Mouse (Mus musculus) forebrain, embryonic 15.5 days (tissue): ENCODE data around the gene Nrarp. TPM values are rescaled to one million over a fixed set of nuclear protein-coding genes. Genes with fewer than 3 reads are reported as not detected.

Experiments
- ATAC-seq: fragments of 200-750 bp; cut with Nextera tagmentation; replicated peaks from 2 replicates; pipeline ENCODE4 v1.8.0; 2017; ENCODE audit warnings: mild to moderate bottlenecking, moderate TSS enrichment, moderate library complexity
- H3K27ac ChIP-seq: fragments of 300-500 bp; sonication (generic); replicated peaks from 2 replicates; pipeline ENCODE4 v1.5.1; 2015; ENCODE audit warnings: mild to moderate bottlenecking, inconsistent platforms
- H3K27me3 ChIP-seq: fragments of 300-500 bp; sonication (generic); 2 replicates; pipeline ENCODE4 v1.6.1; 2015; ENCODE audit warnings: inconsistent platforms
- H3K36me3 ChIP-seq: fragments of 300-500 bp; sonication (generic); 2 replicates; pipeline ENCODE4 v1.6.1; 2015; ENCODE audit warnings: mild to moderate bottlenecking, inconsistent platforms
- H3K4me1 ChIP-seq: fragments of 300-500 bp; sonication (generic); 2 replicates; pipeline ENCODE4 v1.6.1; 2015; ENCODE audit warnings: inconsistent platforms
- H3K4me2 ChIP-seq: fragments of 300-500 bp; sonication (generic); replicated peaks from 2 replicates; pipeline ENCODE4 v1.6.1; 2015; ENCODE audit warnings: mild to moderate bottlenecking, inconsistent platforms
- H3K4me3 ChIP-seq: fragments of 300-500 bp; sonication (generic); 2 replicates; pipeline ENCODE4 v1.5.1; 2015; ENCODE audit warnings: mild to moderate bottlenecking, inconsistent platforms
- H3K9ac ChIP-seq: fragments of 300-500 bp; sonication (generic); replicated peaks from 2 replicates; pipeline ENCODE4 v1.6.1; 2015; ENCODE audit warnings: mild to moderate bottlenecking, inconsistent platforms
- H3K9me3 ChIP-seq: fragments of 300-500 bp; sonication (generic); 2 replicates; pipeline ENCODE4 v1.6.1; 2016; ENCODE audit warnings: inconsistent platforms
- WGBS: fragments of 180-500 bp; shearing (Covaris S2); methylation state at CpG from one replicate; pipeline ENCODE4 v1.1.7; 2015; ENCODE audit warnings: mixed read lengths; 5-methylcytosine and 5-hydroxymethylcytosine counted together
- polyA plus RNA-seq: library from polyadenylated mRNA; unstranded; fragments of >200 nt; fragmentation: Nextera tagmentation; extraction: Ambion mirVana; gene quantifications from 2 replicates; pipeline ENCODE4 v1.2.1, GENCODE M21; 2015

Gene Nrarp
- 25.2 and 27.5 TPM in 2 replicates for polyA plus RNA-seq

- Histone ChIP-seq H3K4me1 (peaks cover 90% of the 10 kb centered on the region), H3K4me2 (peak within 1 kb of the TSS; percentile 83), H3K9ac (peak within 1 kb of the TSS; percentile 68), H3K27ac (peak within 1 kb of the TSS; percentile 88), H3K9me3 (no peaks in the 10 kb centered on the region), H3K4me3 (peak within 1 kb of the TSS; percentile 73), H3K27me3 (no peaks in the 10 kb centered on the region), H3K36me3 (no peaks in the 10 kb centered on the region)
- peak; percentile 88 for ATAC-seq
- WGBS: under 1% methylated on average over 33 of the region's 35 CpGs
Observed at GRCm38 (mm10) chr2:25180478-25180903, at the start of gene Nrarp. TSS of gene Nrarp (plus strand) at chr2:25180758.

GRCm38 (mm10) chr2:25131601-25132000, 49.0 kb upstream of the Nrarp start:
- Histone ChIP-seq H3K9ac (no peak overlapping the region), H3K36me3 (no peaks in the 10 kb centered on the region), H3K27ac (no peak overlapping the region), H3K4me1 (peaks cover 26% of the 10 kb centered on the region), H3K27me3 (no peaks in the 10 kb centered on the region), H3K9me3 (no peaks in the 10 kb centered on the region), H3K4me3 (no peak overlapping the region), H3K4me2 (no peak overlapping the region)
- ATAC-seq: no peak
- 68% methylated on average over 9 of the region's 9 CpGs for WGBS

GRCm38 (mm10) chr2:25137832-25138231, 42.7 kb upstream of the Nrarp start:
- no peak for ATAC-seq
- no peak overlapping the region for H3K27ac ChIP-seq
- H3K36me3 ChIP-seq: no peaks in the 10 kb centered on the region
- no peak overlapping the region for H3K4me2 ChIP-seq
- no peaks in the 10 kb centered on the region for H3K27me3 ChIP-seq
- WGBS: 87% methylated on average over 6 of the region's 6 CpGs
- no peaks in the 10 kb centered on the region for H3K4me1 ChIP-seq
- H3K9ac ChIP-seq: no peak overlapping the region
- H3K9me3 ChIP-seq: no peaks in the 10 kb centered on the region
- no peak overlapping the region for H3K4me3 ChIP-seq

GRCm38 (mm10) chr2:25141185-25141584, 39.4 kb upstream of the Nrarp start:
- no peak overlapping the region for H3K9ac ChIP-seq
- H3K36me3 ChIP-seq: no peaks in the 10 kb centered on the region
- no peaks in the 10 kb centered on the region for H3K9me3 ChIP-seq
- H3K4me2 ChIP-seq: no peak overlapping the region
- no peak for ATAC-seq
- H3K27me3 ChIP-seq: no peaks in the 10 kb centered on the region
- no peak overlapping the region for H3K4me3 ChIP-seq
- H3K27ac ChIP-seq: no peak overlapping the region
- H3K4me1 ChIP-seq: no peaks in the 10 kb centered on the region
- WGBS: 77% methylated on average over 4 of the region's 4 CpGs

GRCm38 (mm10) chr2:25141921-25142320, 38.6 kb upstream of the Nrarp start:
- Histone ChIP-seq H3K9me3 (no peaks in the 10 kb centered on the region), H3K4me3 (no peak overlapping the region), H3K4me2 (no peak overlapping the region), H3K36me3 (no peaks in the 10 kb centered on the region), H3K4me1 (no peaks in the 10 kb centered on the region), H3K27ac (no peak overlapping the region), H3K27me3 (no peaks in the 10 kb centered on the region), H3K9ac (no peak overlapping the region)
- 91% methylated on average over 5 of the region's 5 CpGs for WGBS
- no peak for ATAC-seq

GRCm38 (mm10) chr2:25145346-25145745, 35.2 kb upstream of the Nrarp start:
- H3K4me1 ChIP-seq: no peaks in the 10 kb centered on the region
- no peaks in the 10 kb centered on the region for H3K9me3 ChIP-seq
- H3K4me3 ChIP-seq: no peak overlapping the region
- no peaks in the 10 kb centered on the region for H3K27me3 ChIP-seq
- 90% methylated on average over 6 of the region's 6 CpGs for WGBS
- no peak for ATAC-seq
- no peaks in the 10 kb centered on the region for H3K36me3 ChIP-seq
- no peak overlapping the region for H3K27ac ChIP-seq
- no peak overlapping the region for H3K4me2 ChIP-seq
- no peak overlapping the region for H3K9ac ChIP-seq

GRCm38 (mm10) chr2:25147398-25147797, 33.2 kb upstream of the Nrarp start:
- Histone ChIP-seq H3K9ac (no peak overlapping the region), H3K27me3 (no peaks in the 10 kb centered on the region), H3K4me3 (no peak overlapping the region), H3K9me3 (no peaks in the 10 kb centered on the region), H3K4me2 (no peak overlapping the region), H3K27ac (no peak overlapping the region), H3K4me1 (no peaks in the 10 kb centered on the region), H3K36me3 (no peaks in the 10 kb centered on the region)
- 88% methylated on average over 5 of the region's 5 CpGs for WGBS
- ATAC-seq: no peak

GRCm38 (mm10) chr2:25147892-25148291, 32.7 kb upstream of the Nrarp start:
- Histone ChIP-seq H3K4me3 (no peak overlapping the region), H3K27ac (no peak overlapping the region), H3K9me3 (no peaks in the 10 kb centered on the region), H3K36me3 (no peaks in the 10 kb centered on the region), H3K27me3 (no peaks in the 10 kb centered on the region), H3K4me1 (no peaks in the 10 kb centered on the region), H3K4me2 (no peak overlapping the region), H3K9ac (no peak overlapping the region)
- 90% methylated on average over 5 of the region's 5 CpGs for WGBS
- ATAC-seq: no peak

- ATAC-seq: no peak
Observed at GRCm38 (mm10) chr2:25149643-25150042, 30.9 kb upstream of the Nrarp start.

GRCm38 (mm10) chr2:25151280-25151956, 29.1 kb upstream of the Nrarp start:
- no peaks in the 10 kb centered on the region for H3K9me3 ChIP-seq
- no peak overlapping the region for H3K4me3 ChIP-seq
- no peak overlapping the region for H3K4me2 ChIP-seq
- no peak for ATAC-seq
- H3K4me1 ChIP-seq: no peaks in the 10 kb centered on the region
- no peaks in the 10 kb centered on the region for H3K36me3 ChIP-seq
- no peaks in the 10 kb centered on the region for H3K27me3 ChIP-seq
- no peak overlapping the region for H3K9ac ChIP-seq
- no peak overlapping the region for H3K27ac ChIP-seq
- 71% methylated on average over 4 of the region's 4 CpGs for WGBS

More at GRCm38 (mm10) chr2:25149643-25150042, 30.9 kb upstream of the Nrarp start:
- no peaks in the 10 kb centered on the region for H3K9me3 ChIP-seq
- no peak overlapping the region for H3K4me2 ChIP-seq
- WGBS: 82% methylated on average over 2 of the region's 2 CpGs
- H3K27ac ChIP-seq: no peak overlapping the region
- H3K36me3 ChIP-seq: no peaks in the 10 kb centered on the region
- H3K9ac ChIP-seq: no peak overlapping the region
- H3K4me3 ChIP-seq: no peak overlapping the region
- no peaks in the 10 kb centered on the region for H3K4me1 ChIP-seq
- H3K27me3 ChIP-seq: no peaks in the 10 kb centered on the region

- ATAC-seq: no peak
- H3K4me2 ChIP-seq: no peak overlapping the region
- no peaks in the 10 kb centered on the region for H3K36me3 ChIP-seq
- no peaks in the 10 kb centered on the region for H3K27me3 ChIP-seq
- no peak overlapping the region for H3K27ac ChIP-seq
- no peaks in the 10 kb centered on the region for H3K4me1 ChIP-seq
- 91% methylated on average over 3 of the region's 3 CpGs for WGBS
- no peak overlapping the region for H3K9ac ChIP-seq
- H3K4me3 ChIP-seq: no peak overlapping the region
- H3K9me3 ChIP-seq: no peaks in the 10 kb centered on the region
Observed at GRCm38 (mm10) chr2:25156177-25156576, 24.4 kb upstream of the Nrarp start.

- Histone ChIP-seq H3K27ac (no peak overlapping the region), H3K4me3 (no peak overlapping the region), H3K27me3 (no peaks in the 10 kb centered on the region), H3K4me1 (no peaks in the 10 kb centered on the region), H3K9ac (no peak overlapping the region), H3K36me3 (no peaks in the 10 kb centered on the region), H3K4me2 (no peak overlapping the region), H3K9me3 (no peaks in the 10 kb centered on the region)
- ATAC-seq: no peak
- 45% methylated on average over 2 of the region's 2 CpGs for WGBS
Observed at GRCm38 (mm10) chr2:25156990-25157389, 23.6 kb upstream of the Nrarp start.

- 45% methylated on average over 2 of the region's 2 CpGs for WGBS
Observed at GRCm38 (mm10) chr2:25157655-25158054, 22.9 kb upstream of the Nrarp start.

More at GRCm38 (mm10) chr2:25157655-25158054, 22.9 kb upstream of the Nrarp start:
- H3K27me3 ChIP-seq: no peaks in the 10 kb centered on the region
- ATAC-seq: no peak
- no peak overlapping the region for H3K27ac ChIP-seq
- no peak overlapping the region for H3K4me3 ChIP-seq
- H3K4me1 ChIP-seq: no peaks in the 10 kb centered on the region
- no peaks in the 10 kb centered on the region for H3K36me3 ChIP-seq
- no peaks in the 10 kb centered on the region for H3K9me3 ChIP-seq
- H3K9ac ChIP-seq: no peak overlapping the region
- H3K4me2 ChIP-seq: no peak overlapping the region
